Mouse (Mus musculus) kidney, postnatal 10 days (tissue): Measurements from ENCODE around the gene Rpa2.
"Not testable (repeated sequence)": the region's sequence is repeated elsewhere in the genome, so short reads cannot be mapped to it uniquely, and the experiment has no call there.

Experiments
- DNase-seq: peaks from one replicate; pipeline ENCODE4 v3.0.0; 2021; ENCODE audit warnings: mixed read lengths

Rpa2 gene

GRCm38 (mm10) chr4:132767914-132768876 lies at the start of gene Rpa2:
TSS of gene Rpa2 (plus strand) at chr4:132768332.
- peak; percentile 99 for DNase-seq

- no peak for DNase-seq
Measured at GRCm38 (mm10) chr4:132728233-132728632, 39.9 kb upstream of the Rpa2 start.

- DNase-seq = no peak
Measured at GRCm38 (mm10) chr4:132731616-132732015, 36.5 kb upstream of the Rpa2 start.

- peak; percentile 98 for DNase-seq
Measured at GRCm38 (mm10) chr4:132732148-132732684, 35.9 kb upstream of the Rpa2 start, which contains the start of gene Xkr8. TSS of gene Xkr8 (minus strand) at chr4:132732546.

- no peak for DNase-seq
Measured at GRCm38 (mm10) chr4:132733071-132733770, 34.9 kb upstream of the Rpa2 start.

GRCm38 (mm10) chr4:132734766-132735165 lies 33.4 kb upstream of the Rpa2 start:
- no peak for DNase-seq

- no peak for DNase-seq
Measured at GRCm38 (mm10) chr4:132735389-132735788, 32.7 kb upstream of the Rpa2 start.

GRCm38 (mm10) chr4:132735894-132736293 lies 32.2 kb upstream of the Rpa2 start:
- peak; percentile 21 for DNase-seq

GRCm38 (mm10) chr4:132737154-132737553 lies 31.0 kb upstream of the Rpa2 start:
- DNase-seq = not testable (repeated sequence)

GRCm38 (mm10) chr4:132741491-132741890 lies 26.6 kb upstream of the Rpa2 start:
- DNase-seq = no peak

- peak; percentile 26 for DNase-seq
Measured at GRCm38 (mm10) chr4:132743992-132744911, 23.9 kb upstream of the Rpa2 start.

GRCm38 (mm10) chr4:132746911-132747517 lies 21.1 kb upstream of the Rpa2 start:
- DNase-seq = no peak

- DNase-seq = peak; percentile 45
Measured at GRCm38 (mm10) chr4:132747664-132748259, 20.4 kb upstream of the Rpa2 start.

- no peak for DNase-seq
Measured at GRCm38 (mm10) chr4:132748778-132749177, 19.4 kb upstream of the Rpa2 start.

- DNase-seq = no peak
Measured at GRCm38 (mm10) chr4:132749258-132749982, 18.7 kb upstream of the Rpa2 start.

- no peak for DNase-seq
Measured at GRCm38 (mm10) chr4:132752992-132753391, 15.1 kb upstream of the Rpa2 start.

- DNase-seq = peak; percentile 81
Measured at GRCm38 (mm10) chr4:132756974-132757373, 11.2 kb upstream of the Rpa2 start, which contains the start of gene Smpdl3b. TSS of gene Smpdl3b (minus strand) at chr4:132757252.

GRCm38 (mm10) chr4:132757633-132758351 lies 10.3 kb upstream of the Rpa2 start:
- DNase-seq = no peak

GRCm38 (mm10) chr4:132760296-132760695 lies 7.8 kb upstream of the Rpa2 start:
- DNase-seq = no peak

- no peak for DNase-seq
Measured at GRCm38 (mm10) chr4:132762602-132763001, 5.5 kb upstream of the Rpa2 start.
